Mouse (Mus musculus) CH12.LX (cell line): ENCODE measurements around the gene Os9.

Experiments
- CTCF ChIP-seq, 2 experiments: IDR thresholded peaks in 1 of 2; conservative IDR thresholded peaks in 1 of 2; 2 replicates each; pipeline ENCODE4 v1.5.1; 2011 to 2012; ENCODE audit warnings: low read depth in 2 of 2, low read length in 2 of 2, improper control_type of control experiment in 1 of 2, inconsistent platforms in 1 of 2, mild to moderate bottlenecking in 1 of 2, moderate library complexity in 1 of 2
- POLR2A ChIP-seq: IDR thresholded peaks from 2 replicates; pipeline ENCODE4 v1.6.1; 2011; ENCODE audit warnings: low read depth, mild to moderate bottlenecking, improper control_type of control experiment, low read length
- UBTF ChIP-seq: IDR thresholded peaks from 2 replicates; pipeline ENCODE4 v1.6.1; 2012; ENCODE audit warnings: low read depth, mild to moderate bottlenecking, inconsistent platforms, low read length, improper control_type of control experiment, moderate library complexity
- USF1 ChIP-seq: IDR thresholded peaks from 2 replicates; pipeline ENCODE4 v1.6.1; 2014; ENCODE audit warnings: low read depth, mild to moderate bottlenecking, inconsistent platforms, low read length, improper control_type of control experiment
- ZC3H11A ChIP-seq: IDR thresholded peaks from 2 replicates; pipeline ENCODE4 v1.6.1; 2012; ENCODE audit warnings: low read depth, mild to moderate bottlenecking, inconsistent platforms, low read length, improper control_type of control experiment

DNA sequence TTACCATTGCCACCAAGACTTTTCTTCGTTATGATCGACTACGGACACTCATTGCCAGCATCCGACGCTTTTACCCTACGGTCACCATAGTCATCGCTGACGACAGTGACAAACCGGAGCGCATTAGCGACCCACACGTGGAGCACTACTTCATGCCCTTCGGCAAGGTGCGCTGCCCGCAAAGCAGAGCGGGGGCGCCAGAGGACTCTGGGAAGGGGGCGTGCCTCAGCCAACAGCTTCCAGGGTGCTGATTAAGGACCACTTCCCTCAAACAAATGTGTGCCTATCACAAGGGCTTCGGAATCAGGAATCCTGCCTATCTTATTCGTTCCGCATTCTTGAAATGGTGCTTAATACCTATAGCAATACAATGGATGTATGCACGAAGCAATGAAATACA lies 49.1 kb upstream of the Os9 start:
- TF ChIP-seq USF1 (no peak), POLR2A (no peak), UBTF (no peak), CTCF (conservative IDR thresholded peaks at IDR 0.05 in 1 of 2, IDR thresholded peaks at IDR 0.05 in 1 of 2; ENCODE audit: low read depth in 2 of 2, low read length in 2 of 2) (peak in 1 of 2 experiments; percentile 32; a peak in 1 of 4 replicates), ZC3H11A (no peak)
